Mouse (Mus musculus) adrenal gland, postnatal 36 days (tissue): ENCODE measurements around the gene Tmco4. TPM values are rescaled to one million over a fixed set of nuclear protein-coding genes. Genes with fewer than 3 reads are reported as not detected.
A peak's percentile ranks its signal among the peaks of the same experiment; 100 is the strongest.

Experiments used
- DNase-seq, 2 experiments: peaks; one replicate each; pipeline ENCODE4 v3.0.0; 2021; ENCODE audit warnings: mixed read lengths in 1 of 2
- long read RNA-seq, 2 experiments: library from polyadenylated mRNA; stranded (forward); transcript quantifications; one replicate each; pipeline ENCODE4 v2.0.0; 2021; ENCODE audit warnings: borderline sequencing depth in 2 of 2
- total RNA-seq, 2 experiments: library from RNA; stranded (reverse); gene quantifications; 2 replicates each; pipeline ENCODE4 v1.2.3; 2021

Gene Tmco4
- 10 to 100 TPM; 11.3 to 18.1 TPM for total RNA-seq
- long read RNA-seq, experiment 1, transcript Tmco4-202 (17 exons, 3,318 nt): major isoform, 10 of 19 reads
- long read RNA-seq, experiment 1, partial matches to known transcripts: 4 of 19 reads
- long read RNA-seq, experiment 1, other reads (novel, unspliced or antisense): 5 of 19 reads
- long read RNA-seq, experiment 2, partial matches to known transcripts: 1 of 5 reads
- long read RNA-seq, experiment 2, other reads (novel, unspliced or antisense): 2 of 5 reads

DNA sequence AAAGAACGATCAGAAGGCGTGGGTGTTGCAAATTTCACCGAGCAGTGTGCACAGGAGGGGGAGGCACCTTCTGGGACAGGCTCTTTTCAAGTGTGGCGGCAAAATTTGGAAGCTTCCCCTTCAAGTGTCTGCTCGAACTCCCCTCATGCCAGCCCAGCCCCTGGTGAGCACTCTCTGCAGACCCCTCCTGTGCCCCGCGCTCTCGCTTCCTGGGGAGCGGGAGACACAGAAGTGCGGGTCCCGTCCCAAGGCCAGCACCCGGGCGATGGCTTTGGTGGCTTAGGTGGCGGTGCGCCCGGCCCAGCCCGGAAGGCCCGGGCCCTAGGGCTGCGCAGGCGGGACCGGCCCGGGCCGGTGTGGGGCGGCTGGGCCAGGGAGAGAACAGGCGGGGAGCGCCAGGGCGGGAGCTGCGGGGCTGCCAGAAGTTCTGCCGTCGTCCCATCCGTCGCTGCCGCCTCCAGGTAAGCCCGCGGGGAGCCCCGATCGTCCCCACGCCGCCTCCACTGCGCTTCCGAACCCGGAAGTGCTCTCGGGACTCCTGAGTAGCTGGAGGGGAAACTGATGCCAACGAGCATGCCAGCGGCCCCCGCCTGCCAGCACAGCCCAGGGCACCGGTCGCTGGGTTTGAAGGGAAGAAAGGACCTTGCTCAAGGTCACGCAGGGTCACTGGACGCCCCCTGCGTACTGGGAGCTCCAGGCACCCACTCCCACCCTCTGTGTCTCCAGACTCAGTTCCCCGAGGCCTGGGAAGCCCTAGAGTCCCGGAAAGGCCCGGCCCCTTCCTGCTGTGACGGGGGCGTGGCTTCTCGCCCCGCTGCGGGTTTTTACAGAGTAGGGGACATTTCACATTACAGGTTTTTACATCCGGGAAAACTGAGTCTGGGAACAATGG is at the start of gene Tmco4:
Gene Tmco4 (plus strand): TSS at position 62 of the 892 bp plus-strand sequence.
- peak; percentile 83 to 89 for DNase-seq

DNA sequence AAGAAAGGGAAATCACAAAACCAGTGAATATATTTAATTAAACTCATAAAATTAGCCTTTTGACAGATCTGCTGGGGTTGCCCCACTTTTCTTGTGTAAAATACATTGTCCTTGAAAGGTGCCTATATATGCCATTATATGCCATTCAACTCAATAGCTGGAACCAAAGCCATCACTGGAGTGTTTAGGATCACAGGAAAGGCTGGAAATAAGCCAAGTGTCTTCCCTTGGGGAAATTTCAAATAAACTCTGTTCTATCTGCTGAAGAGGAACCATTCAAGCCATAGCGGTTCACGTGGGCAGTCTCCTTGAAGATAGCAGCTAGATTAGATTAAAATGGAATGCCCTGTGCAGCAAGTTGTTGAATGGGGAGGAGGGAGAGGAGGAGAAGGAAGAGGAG is 47.1 kb upstream of the Tmco4 start:
- no peak for DNase-seq

DNA sequence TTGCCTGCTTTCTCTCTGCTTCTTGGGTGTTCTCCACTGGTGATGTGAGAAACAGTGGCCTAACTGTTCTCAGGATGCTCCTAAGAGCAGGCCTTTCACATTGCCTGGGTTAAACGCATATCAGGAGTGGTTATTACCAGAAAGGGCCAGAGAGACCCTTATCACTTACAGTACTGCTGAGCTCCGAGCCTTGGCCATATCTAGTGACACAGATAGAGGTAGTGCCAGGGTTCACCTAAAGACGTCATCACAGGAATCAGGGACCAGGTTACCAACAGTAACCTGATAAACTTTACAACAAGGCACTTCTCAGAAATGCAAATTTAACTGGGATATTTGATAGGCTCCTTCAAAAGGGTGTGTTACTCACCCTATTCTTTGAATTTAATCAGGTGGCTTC is 38.8 kb upstream of the Tmco4 start:
- DNase-seq: no peak

DNA sequence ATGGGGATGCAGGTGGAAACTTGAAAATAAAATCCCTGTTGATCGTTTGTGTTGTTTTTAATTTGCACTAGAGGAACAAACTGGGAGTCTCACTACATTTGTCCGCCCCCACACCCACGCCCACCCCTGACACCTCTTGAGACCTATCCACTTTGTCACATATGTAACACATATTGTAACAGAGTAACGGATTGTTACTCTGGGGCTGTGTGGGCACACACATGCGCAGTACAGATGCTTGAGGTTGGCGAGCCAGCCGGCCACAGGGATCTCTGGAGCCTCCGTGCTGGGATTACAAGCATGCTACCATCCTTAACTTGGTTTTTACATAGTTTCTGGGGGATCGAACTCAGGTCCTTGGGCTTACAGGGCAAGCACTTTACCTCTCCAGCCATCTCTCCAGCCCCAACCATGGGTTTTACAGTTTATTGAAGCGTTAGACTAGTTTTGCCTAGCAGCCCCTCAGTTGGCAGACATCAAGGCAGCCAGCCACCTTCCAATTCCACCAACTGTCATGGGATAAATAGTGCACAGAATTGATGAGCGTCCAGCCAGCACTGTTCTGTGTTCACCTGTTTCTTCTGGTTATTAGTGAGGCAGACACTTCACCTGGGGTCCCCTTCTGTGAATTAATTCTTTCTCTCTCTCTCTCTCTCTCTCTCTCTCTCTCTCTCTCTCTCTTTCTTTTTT is 38.1 kb upstream of the Tmco4 start:
- DNase-seq: no peak

DNA sequence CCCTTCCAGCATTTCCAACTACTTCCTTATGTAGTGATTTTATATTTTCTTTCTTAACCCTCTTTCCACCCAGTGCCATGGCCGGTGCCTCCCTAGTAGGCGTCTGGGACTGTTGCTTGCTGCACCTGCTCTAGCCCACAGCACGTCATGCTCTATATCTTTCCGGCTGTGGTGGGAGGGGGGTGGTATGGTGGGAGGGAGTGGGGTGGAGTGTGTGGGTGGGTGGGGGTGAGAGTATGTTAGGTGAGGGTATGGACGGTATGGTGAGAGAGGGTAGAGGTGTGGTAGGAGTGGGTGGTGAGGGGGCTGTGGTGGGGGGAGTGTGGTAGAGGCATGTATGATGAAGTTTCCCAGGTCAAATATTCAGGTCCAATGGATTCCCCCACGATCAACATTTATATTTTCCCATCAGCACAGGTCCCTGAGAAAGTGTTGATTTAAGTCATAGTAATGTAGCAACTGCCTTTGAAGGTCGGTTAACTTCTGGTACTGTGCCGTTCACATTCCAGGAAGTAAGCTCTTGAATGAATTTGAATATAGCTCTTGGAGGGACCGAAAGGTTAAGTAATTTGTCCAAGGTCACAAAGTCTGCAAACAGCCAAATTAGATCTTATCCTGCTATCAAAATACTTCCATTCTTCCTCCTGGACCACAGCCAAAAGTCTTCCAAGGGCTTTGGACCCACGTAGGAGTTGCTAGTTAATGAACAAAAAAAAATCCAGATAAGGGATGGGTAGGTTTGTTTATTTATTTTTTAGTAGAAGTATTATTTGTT is 34.0 kb upstream of the Tmco4 start:
- DNase-seq: no peak

DNA sequence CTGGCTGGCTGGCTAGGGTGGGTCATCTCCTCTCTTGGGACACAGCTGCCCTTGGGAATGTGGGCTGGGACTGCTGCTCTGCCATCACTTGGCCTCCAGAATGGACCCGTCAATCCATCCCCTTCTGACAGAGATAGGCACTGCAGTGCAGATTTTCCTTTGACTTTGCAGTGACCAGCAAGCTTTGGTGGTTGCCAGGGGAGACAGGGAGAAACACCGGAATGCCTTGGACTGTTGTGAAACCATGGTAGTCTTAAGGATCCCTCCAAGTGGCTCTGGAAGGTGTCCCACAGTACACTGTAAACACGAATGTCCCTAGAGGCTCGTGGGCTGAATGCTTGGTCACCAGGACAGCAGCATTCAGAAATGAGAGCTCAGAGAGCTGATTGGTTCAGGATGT is 33.2 kb upstream of the Tmco4 start:
- no peak for DNase-seq

DNA sequence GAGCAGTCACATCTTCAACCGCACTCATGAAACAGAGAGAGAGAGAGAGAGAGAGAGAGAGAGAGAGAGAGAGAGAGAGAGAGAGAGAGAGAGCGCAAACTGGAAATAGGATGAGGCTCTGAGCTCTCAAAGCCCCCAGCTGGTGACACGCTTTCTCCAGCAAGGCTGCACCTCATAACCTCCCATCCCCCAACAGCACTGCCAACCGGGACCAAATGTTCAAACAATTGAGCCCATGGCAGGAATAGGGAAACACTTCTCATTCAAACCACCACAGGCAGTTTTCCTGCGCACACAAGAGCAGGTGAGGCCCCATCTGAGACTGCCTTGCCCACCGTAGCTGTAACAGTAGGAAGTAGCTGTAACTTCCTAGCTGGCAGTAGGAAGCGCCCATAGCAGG is 31.3 kb upstream of the Tmco4 start:
- DNase-seq: no peak

DNA sequence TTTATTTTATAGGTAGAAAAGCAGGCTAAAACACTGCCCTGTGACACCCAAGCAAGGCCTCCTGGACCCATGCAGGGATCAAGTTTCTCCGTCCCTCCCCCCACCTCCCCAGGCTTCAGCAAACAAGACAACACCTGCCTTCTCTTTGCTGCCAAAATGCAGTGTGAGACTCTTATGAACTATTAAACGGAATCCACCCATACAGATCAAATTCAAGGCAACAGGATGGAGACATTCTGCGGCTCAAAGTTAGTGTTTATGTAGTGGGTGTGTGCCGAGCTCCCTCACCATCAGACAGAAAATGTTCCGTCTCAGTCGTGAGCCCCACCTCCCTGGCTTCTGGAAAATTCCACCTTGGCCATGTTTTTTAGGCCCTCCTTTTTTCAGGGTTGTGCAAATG is 30.7 kb upstream of the Tmco4 start:
- no peak for DNase-seq

DNA sequence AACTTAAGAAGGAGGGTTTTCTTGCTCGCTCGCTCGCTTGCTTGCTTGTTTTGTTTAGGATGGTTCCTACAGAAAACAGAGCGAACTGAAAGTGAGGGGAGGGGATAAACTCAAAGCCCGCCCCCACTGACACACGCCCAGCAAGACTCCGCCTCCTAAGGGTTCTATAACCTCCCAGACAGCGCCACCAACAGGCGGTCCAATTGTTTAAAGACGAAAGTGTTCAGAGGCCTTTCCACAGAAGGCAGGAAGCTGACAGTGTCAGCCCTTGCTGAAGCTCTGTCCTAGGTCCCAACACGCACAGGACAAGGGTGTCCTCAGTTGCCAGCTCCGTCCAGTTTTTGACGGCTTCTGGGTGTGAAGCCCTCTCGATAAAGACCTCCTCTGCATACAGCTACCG is 29.0 kb upstream of the Tmco4 start:
- DNase-seq: peak; percentile 80 to 84

DNA sequence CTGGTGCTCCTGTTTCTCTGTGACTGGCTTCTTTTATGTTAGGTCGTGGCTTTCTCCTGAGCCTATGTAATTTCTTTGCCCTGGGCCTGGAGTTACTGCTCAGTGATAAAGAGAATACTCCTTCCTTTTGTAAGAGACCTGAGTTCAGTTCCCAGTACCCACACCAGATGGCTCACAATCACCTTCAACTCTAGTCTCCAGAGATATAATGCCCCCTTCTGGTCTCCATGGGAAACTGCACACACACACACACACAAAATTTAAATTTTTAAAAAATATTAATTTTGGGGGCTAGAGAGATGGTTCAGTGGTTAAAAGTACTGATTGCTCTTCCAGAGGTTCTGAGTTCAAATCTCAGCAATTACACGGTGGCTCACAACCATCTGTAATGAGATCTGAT is 24.4 kb upstream of the Tmco4 start:
- DNase-seq: no peak

DNA sequence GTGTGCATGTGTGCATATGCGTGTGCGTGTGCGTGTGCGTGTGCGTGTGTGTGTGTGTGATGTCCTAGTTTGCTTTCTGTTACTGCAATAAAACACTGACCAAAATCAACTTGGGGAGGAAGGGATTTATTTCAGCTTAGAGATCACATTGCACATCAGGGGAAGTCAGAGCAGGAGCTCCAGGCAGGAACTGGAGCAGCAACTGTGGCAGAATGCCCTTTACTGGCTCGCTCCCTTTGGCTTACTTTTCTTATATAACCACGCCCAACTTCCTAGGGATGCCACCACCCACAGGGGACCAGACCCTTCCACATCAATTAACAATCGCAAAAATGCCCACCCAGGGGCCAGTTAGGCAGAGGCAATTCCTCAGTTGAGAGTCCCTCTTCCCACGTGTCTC is 14.1 kb upstream of the Tmco4 start:
- no peak for DNase-seq

DNA sequence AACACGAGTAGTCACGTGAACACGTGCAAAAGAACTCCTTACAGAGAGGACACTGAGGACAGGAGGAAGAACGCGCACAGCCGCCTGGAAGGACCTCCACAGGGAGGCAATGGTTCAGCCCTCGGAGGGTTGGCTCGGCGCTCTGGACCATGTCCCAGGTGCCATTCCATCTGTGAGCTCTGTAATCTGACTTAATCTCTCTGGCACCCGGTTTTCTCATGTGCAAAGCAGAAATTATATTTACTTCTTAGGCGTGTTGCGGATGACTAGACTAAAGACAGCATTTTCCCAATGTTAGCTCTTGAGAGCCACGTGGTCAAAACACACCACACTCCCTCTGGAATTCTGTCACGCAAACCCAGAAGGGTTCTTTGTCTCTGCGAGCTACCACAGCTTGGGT is 13.6 kb upstream of the Tmco4 start:
- no peak for DNase-seq

DNA sequence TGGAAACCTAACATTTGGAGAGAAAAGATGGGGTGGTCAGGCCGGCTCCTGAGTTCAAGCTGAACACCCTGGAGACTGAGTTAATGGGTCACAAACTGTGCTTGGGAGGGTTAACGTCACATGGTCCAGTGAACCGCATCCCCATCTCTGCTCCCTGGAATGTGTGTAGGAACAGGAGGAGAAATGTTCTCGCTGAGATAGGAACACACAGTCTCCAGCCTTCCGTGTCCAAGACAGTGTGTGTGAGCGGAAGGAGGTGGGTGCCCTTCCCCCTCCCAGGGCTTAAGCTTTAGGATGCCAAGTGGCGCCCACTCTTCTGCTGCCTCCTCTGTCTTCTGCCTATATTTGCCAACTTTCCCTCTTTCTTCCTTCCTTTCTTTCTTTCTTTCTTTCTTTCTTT is 12.8 kb upstream of the Tmco4 start:
- DNase-seq: no peak

DNA sequence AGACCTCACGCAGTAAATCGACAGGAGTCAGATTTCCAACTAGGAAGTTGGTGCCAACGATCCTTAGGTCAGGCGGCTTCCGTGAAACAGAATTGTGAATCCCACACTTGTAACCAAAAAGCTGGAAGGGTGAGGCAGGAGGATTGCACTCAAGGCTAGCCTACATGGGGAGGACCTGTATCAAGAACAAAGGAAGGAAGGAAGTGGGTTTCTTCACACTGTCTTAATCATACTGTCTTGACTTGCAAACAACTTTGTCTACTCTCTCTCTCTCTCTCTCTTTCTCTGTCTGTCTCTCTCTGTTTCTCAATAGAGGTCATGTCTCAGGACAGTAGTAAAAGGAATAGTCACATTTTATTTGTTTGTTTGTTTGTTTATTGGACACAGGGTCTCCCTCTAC is 10.0 kb upstream of the Tmco4 start:
- no peak for DNase-seq

DNA sequence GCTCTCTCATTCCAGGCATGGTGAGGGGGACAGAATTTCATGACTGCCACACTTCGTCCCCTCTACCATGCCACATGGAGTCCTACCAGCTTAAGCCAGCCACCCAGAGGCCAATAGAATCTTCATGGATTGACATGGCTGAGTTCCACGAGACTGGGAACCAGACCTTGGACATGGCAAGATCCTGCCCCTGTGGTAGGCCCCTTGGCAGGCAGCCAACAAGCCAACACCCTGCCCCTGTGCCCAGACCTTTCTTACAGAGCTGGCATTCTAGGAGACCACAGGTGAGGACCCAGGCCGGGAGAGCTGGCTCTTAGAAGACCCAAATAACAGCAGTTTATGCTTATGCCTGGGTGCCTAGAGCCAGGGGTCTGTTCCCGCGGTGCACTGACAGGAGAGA is 6.8 kb upstream of the Tmco4 start:
- no peak for DNase-seq

DNA sequence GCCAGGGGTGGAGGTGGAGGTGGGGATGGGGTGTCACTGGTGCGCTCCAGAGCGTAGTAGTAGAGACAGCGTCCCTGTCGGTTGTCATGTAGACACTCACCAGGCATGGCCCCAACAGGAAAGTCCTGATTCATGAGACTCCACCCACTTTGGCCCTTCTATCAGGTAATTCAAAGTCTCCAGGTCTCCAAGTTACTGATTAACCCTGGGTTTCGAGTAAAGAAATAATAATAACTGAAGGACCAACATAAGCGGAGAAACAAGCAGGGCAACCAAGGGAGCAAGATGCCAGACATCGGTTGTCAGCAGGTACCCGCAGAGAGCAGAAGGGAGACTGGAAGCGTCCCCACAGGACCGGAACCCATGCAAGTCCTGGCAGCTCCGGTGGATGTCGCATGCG is 5.8 kb upstream of the Tmco4 start, which contains the start of gene Rnf186:
Gene Rnf186 (plus strand): TSS at position 247 of the 400 bp plus-strand sequence.
- DNase-seq: no peak

DNA sequence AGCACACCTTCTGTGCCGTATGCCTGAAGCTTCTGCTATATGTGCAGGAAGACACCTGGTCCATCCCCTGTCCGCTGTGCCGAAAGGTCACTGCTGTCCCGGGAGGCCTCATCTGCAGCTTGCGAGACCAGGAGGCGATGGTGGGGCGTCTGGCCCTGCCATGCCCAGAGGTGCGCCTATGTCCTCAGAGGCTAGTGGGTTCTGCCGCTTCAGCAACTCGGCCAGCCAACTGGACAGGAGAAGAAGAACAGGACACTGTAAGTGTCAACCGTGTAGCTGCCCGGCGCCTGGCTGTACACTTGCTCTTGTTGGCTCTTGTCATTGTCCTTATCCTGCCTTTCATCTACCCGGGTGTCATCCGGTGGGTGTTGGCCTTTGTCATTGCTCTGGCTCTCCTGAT is 5.2 kb upstream of the Tmco4 start:
- no peak for DNase-seq

DNA sequence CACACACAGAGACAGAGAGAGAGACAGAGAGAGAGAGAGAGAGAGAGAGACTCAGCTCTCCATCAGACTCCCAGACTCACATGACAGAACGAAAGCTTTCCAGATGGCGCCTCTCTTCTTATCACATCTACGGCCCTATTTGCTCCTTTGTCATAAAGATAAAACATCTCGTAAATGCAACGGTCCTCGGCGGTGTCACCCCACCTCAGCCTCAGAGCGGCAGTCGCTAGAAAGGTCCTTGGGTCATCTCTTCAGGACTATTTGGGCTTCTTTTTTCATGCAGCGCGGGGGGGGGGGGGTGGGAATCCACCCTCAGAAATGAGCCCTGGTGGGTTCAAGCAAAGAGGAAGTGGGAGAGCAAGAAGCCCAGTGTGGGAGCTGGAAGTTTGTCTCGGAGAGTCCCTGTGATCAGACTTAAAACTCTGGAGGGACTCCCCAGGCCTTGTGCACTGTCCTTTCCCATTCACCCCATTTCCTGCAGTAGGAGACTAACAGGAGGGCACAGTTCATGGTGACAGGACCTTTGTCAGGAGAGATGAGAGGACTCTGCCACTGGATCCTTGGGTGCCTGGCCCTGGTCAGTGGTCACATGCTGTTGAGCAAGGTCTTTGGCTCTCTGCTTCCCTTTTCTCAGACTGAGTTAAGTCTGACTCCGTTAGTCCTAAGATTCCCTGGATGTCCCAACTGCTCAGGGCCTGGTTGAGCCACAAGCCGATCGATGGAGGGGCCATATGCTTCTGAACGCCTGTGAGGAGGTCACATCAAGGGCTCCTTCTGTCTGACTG is 3.7 kb upstream of the Tmco4 start:
- peak in 1 of 2 experiments; percentile 37 for DNase-seq

DNA sequence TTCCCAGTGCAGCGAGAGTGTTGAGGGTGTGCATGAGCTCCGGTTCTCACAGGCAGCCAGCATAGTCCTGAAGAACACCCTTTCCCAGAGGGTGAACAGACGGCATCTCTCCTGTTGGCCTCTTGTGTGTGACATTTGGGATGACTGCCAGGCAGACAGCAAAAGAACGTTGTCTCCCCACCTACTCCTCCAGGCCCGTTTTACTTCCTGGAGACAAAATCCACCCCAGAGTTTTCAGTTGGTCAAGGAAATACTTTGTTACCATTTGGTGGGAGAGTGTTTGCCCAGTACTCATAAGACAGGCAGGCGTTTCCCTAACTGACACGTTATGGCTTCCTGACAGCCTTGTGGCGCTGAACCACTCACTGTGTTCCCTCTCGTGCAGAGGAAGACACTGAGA is 3.0 kb upstream of the Tmco4 start:
- DNase-seq: no peak

DNA sequence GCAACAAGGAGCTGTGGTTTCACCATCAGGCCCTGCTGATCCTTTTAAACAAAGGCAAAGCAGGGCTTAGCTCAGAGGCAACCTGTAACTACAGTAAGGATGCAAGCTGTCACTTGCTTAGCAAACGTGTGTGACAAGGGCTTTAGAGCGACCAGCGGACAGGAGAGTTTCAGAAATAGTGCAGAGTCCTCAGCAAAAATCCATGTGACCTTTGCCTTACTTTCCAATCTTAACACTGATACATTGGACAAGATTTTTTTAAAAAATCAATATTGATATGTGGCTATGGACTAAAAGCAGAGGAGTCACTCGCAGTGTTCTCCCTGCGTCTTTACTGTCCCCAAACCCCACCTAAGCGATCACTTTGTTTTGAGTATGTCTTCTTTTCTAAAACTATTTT is 1.3 kb upstream of the Tmco4 start:
- DNase-seq: no peak

DNA sequence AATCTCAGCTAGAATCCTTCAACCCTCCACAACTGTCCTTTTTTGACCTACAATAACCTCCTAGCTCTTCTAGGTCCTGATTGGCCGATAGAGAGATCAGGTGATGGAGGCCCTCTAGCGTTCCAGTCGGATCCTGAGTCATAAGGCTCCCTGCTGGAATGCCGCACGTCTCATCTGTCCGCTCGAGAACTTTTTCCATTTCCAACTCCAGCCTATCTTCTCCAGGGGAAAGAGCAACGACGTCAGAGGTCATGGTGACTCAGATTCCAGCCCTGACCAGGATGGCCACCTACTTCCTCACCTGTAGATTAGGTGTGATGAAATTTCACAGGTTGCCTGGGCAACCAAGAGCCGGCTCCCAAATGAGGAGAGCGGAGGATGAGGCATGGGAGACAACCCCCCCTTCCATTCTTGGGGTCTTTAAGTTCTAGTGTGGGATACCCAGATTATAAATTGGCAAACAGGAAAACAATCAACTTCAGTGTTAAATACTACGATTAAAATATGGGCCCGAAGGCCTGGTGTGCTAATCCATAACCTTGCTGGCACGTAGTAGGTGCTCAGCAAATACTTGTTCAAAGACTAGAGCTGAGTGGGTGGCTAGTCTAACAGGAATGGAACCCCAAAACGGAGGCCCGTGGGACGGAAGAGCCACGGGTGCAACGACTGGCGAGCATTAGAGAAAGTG is 405 bp upstream of the Tmco4 start:
- peak; percentile 79 to 80 for DNase-seq
